Mouse (Mus musculus): Measurements from ENCODE around the gene Mmgt2.

The Mmgt2 gene

DNA sequence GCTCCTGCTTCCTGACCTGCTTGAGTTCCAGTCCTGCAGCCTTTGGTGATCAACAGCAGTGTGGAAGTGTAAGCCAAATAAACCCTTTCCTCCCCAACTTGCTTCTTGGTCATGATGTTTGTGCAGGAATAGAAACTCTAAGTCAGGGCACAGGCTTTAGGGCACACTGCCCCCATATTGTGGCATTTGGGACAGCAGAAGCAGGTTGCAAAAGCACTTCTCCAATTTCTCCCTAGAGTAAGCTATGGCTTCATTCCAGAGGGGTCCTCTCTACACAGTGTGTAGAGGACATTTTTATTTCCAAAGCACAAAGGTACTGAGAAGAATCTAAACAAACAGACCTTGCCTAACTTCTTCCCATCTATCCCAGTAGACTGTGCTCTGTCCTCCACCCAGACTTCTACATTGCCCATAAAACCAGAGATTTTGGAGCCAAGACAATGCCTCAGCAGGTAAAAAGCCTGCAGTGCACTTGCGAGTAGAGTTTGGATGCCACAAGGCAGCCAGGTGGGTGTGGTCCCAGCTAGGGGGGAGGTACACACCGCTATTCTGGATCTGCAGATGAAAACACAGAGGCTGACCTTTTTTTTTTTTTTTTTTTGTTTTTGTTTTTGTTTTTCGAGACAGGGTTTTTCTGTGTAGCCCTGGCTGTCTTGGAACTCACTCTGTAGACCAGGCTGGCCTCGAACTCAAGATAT lies 26.7 kb upstream of the Mmgt2 start:
- DNase-seq, result no peak

GRCm38 (mm10) chr11:62622850-62623249 lies 25.6 kb upstream of the Mmgt2 start:
- no peak for DNase-seq

- DNase-seq, result no peak
Observed at GRCm38 (mm10) chr11:62624341-62625291, 23.8 kb upstream of the Mmgt2 start.

DNA sequence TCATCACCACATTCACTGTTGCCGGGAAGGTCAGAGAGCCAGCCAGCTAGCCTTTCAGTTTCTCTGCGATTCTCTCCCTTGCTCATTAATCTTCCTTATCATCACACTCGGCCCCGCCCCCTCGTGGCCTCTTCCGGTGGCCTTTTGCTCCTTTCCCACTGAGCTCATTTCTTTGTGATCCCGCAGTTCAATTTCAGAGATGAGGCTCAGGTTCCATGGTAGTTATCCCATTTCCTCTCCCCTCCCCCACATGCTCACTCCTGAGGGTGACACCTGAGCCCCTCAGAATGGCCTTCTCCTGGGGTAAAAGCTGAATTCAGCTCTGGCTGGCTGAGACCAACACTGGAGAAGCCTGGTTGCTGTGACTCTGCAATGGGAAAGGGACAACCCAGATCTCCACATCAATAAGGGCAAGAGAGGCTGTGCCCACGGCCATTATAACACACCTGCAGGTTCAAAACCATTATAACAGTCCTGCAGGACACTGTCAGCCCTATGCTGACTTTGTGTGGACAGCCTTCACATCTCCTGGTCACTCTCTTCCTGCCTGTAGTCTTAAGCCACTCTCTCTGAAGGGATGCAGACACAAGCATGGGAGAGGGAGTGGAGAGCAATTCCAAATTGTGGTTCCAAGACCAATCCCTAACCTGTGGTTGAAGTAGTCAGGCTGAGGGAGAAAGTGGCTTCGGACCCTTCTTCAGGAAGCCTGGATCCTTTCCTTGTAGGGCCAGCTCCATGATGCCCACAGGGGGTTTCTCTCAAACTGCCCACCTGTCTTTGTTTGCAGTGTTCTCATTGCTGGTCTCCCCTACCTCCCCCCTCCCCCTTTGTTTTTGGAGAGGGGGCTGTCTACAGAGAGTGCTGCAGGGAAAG lies 18.9 kb upstream of the Mmgt2 start:
- DNase-seq, result peak; percentile 77

DNA sequence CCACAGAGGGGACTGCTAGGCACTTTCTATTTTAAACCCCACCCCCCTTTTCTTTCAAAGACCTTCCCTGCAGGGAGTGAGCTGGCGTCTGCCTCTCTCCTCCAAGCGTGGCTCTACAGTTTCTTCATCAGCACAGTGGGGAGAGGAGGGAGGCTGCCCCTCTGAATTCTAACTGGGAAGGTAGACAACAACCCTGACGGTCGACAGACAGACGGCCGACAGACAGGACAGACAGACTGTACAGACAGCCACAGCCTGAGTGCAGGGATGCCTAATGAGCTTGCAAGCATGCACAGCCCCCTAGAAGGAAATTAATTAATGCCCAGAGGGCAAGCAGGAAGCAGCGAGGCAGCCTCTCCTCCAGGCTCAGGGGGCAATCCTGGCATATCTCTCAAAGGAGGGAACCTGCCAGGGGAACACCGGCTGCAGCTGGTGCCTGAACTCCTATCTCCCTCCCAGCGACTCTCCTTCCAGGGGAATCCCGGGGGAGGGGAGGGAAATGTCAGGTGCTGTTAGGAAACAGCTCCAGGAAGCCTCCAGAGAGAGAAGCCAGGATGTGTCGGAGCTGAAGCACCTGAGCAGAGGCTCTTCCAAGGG lies 18.1 kb upstream of the Mmgt2 start:
- peak; percentile 70 for DNase-seq

DNA sequence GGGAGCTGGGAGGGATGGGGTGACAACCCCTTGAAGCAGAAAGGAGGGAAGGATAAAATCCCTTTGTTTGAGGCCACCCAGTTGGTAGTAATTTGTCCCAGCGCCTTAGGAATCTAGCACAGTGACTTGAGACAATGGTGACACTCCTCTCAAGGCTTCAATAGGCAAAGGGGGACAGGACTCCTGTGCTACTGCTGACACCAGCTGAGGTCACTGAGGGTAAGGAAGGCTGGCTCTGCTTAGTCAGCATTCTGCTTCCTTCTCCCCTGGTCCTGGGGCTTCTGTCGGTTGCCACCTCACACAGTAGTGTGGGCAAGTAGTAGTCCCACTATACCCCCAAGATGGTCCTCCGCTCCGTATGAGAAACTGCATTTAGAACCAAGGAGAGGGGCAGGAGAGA lies 17.3 kb upstream of the Mmgt2 start:
- peak; percentile 72 for DNase-seq

- DNase-seq, result no peak
Observed at GRCm38 (mm10) chr11:62635406-62635805, 13.1 kb upstream of the Mmgt2 start.

DNA sequence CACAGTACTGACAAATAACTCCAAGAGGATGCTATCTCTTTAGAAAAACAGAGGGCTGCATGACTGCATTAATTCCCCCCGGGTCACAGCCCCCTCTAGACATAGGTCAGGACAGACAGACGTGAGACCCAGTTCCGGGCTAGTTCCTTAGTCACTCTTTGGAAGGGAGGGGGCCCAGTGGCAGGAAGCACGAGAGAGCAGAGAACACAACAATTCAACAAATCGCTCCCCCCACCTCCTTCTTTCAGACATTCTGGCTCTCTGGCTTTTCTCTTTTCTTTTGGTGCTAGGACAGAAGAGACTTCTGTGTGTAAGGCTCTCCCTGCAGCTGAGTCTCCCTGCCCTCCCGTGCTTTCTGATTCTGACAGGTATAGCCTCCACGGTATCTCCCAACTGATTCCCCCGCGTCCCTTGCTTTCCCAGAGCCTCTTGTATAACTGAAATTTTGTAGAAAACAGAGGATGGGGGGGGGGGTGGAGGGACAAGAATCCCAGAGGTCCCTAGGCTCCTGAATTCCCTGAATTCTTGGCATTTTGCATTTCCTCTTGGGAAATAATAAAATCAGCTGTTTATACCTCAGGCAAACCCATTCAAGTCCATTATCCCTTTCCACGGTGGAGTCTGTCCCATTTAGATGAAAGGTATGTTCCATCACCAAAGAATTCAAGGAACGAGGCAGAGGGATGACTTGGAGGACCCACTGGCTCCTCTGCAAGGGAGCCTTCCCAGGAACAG lies 12.2 kb upstream of the Mmgt2 start:
- no peak for DNase-seq

DNA sequence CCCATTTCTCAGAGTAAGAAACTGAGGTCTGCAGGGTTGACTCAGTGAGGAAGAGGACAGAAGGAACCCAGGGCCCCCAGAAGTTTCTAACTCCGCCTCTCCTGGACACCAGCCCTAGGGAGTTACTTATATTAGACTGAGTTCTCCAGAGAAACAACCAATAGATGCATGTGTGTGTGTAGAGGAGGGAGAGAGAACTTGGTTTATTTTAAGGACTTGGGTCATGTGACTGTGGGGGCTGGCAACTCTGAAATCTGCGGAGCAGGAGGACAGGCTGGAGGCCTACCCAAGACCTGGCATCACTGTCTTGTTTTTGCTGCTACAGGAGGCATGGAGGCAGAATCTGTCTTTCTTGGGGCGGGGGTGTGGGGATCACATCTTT lies 11.6 kb upstream of the Mmgt2 start:
- no peak for DNase-seq

- DNase-seq, result no peak
Observed at GRCm38 (mm10) chr11:62637401-62637800, 11.1 kb upstream of the Mmgt2 start.

GRCm38 (mm10) chr11:62637806-62638205 lies 10.7 kb upstream of the Mmgt2 start:
- no peak for DNase-seq

GRCm38 (mm10) chr11:62638402-62638801 lies 10.1 kb upstream of the Mmgt2 start:
- DNase-seq, result no peak

DNA sequence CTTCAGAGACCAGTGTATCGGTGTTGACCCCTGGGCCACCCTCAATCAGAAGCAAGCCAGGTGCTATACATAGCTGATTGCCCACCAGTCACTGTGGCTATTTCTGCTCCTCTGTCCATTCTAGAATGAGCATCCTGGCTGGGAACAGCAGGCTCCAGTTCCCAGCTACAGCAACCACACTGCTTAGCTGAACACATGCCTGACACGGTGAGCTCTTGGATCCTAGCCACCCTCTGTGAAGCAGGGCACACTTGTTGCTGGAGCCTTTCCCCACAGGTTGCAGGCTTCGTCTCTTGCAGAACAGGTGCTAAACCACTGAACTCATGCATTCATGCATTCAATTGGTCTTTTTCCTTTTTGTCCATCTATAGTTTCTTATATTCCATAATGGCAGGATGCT lies 8.1 kb upstream of the Mmgt2 start:
- DNase-seq, result no peak

- DNase-seq, result no peak
Observed at GRCm38 (mm10) chr11:62642023-62642844, 6.2 kb upstream of the Mmgt2 start.

DNA sequence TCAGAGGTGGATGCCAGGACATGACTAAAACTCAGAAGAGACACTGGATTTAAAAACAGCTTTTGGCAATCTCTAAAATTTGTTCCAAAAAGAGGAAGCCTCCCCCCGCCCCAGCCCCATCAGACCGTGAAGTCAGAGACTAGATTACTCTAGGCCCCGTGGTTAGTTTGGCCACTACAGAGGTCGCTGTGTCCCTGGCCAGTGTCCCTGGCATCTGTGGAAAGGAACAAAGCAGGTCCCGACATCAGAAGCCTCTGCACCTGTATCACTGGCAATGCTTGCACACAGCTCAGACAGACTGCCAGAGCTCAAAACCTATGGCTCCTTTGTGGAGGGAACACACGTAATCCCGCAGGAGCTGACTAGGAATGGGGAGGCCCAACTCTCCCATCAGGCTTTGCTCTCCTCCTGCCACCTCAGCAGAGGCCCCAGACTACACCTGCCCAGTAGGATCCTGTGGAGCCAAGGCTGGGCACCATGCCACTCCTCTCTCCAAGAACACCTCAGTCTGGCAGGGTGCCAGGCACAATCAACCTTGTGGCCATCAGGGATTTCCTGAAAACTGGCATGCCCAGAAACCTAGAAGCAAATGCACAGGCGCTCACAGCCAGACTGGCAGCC lies 5.3 kb upstream of the Mmgt2 start:
- DNase-seq, result no peak

DNA sequence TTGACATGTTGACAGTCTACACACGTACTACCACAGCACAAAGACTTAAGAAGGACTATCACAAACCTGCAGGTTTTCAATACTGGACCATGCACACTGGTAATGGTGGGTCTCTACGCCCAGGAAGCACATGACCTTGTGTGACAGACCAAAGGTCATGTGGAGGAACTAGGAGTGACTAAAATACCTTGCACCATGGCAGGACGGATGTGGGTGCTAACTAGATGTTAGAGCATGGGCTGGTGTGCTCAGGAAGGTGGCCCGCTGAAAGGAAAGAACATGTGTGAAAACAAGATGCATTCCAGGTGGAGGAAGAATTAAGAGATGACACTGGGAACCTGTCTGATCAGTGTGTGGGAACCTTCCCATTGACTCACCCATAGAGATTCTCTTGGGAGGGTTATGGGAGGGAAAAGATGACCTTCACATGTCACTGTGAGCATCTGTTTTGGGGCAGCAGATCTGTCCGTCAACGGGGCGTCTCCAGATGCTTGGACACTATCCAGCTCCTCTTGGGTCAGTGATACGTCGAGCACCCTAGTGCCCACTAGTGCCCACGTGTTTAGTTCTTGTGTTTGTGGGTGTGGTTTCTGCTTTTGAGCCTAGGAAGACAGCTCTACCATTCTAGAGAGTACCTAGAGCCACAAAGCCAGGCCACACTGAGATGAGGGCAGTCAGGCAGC lies 4.6 kb upstream of the Mmgt2 start:
- no peak for DNase-seq

DNA sequence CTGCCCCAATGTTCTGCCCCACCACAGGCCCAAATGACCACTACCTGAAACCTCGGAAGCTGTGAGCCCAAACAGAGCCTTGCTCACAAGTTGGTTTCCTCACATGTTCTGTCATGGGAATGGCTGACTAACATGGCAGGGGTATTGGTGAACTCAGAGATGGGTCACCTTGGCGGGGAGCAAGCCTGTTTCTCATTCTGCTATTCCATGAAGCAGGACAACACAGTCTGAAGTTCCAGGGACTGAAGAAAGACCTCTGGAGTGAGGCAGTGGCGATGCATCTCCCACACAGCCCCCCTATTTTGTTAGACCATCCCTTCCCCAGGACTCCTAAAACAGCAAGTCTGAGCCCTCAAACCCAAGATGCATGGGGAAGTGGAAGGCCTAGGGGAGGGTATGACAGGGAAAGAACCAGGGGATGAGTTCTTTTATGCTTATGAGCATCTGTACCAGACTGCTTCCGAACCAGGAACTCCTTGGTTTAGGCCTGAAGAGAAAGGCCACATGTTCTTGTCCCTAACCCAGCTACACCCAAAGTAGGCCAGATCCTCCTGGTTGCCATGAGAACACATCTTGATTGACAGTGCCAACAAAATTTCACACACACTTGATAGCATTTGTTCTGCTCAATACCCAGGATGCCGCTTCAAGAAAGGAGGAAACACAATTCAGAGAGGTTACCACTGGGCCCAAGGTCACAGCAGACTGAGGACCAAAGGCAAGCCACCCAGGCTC lies 3.7 kb upstream of the Mmgt2 start:
- DNase-seq, result peak; percentile 54

DNA sequence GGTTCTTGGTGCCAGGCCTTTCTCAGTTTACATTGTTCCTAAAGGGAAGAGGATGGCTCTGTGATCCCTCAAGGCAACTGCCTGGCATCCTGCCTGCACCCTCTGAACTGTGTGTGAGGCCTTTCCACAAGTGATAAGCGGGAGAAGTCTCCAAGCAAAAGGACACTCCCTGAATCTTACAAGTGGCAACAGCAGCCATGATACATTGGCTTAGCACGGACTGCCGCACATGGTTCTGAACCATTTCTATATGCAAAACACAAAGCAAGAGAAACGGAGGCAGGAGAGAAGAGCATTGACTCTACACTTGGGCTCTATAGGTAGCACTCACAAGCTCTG lies 3.2 kb upstream of the Mmgt2 start:
- no peak for DNase-seq

DNA sequence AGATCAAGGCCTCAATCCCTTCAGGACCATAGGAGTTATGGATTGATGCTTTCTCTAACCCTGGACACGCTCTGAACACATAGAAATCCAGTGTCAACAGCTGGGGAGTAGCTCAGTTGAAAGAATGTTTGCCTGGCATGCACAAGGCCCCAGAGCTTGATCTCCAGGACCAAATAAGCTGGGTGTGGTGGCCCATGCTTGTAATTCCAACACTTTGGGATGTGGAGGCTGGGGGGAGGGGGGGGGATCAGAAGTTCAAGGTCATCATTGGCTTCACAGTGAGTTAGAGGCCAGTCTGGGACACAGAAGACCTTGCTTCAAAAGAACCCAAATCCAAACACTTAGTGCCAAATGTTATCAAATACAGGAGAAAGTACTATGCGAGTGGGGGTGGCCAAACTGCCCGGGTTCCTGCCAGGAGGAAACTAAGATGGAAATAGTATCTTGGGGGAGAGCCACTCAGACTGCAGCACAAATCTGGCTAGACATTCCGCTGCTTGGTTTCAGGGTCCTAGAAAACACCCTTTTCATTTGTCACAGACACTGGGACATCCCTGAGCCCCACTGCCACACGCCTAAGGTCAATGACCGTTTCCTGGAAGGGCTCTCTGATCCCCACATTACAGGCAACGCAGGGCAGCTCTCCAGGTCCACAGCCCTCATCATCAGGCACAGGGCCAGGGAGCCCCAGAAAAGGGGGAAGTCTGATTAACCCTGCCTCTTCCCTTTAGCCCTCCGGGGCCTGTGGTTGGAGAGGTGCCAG lies 2.6 kb upstream of the Mmgt2 start:
- peak; percentile 71 for DNase-seq

All from retina, postnatal 1 day (tissue).